ENCODE assay signal across 21 mouse cellular contexts in genomic region chr5:117966956-117967355, GRCm38 (mm10). TPM values are rescaled to one million over a fixed set of nuclear protein-coding genes. Genes with fewer than 3 reads are reported as not detected.
DNase-seq lines count a peak whose midpoint lies in the region; ATAC-seq and TF ChIP-seq lines count a peak whose summit lies in the region.
"Had no signal": no experiment of that assay in that cellular context is flagged by ENCODE, and none has a peak within 500 bp of the region (broad histone marks: within the 10 kb centered on the region; RNA-seq: fewer than 3 reads in every experiment).

No protein-coding gene starts in this region.

- H3K4me2 ChIP-seq in intestine, embryonic 15.5 days (replicated peaks) = no peak overlapping the region
- no peak overlapping the region for H3K4me2 ChIP-seq in intestine, postnatal 0 days (replicated peaks; ENCODE audit: low read depth)
- H3K4me2 ChIP-seq in lung, embryonic 15.5 days = no peak overlapping the region
- H3K4me2 ChIP-seq in kidney, embryonic 15.5 days = no peak overlapping the region
- no peak overlapping the region for H3K4me2 ChIP-seq in stomach, embryonic 16.5 days (ENCODE audit: low read depth, low read length)
- H3K4me2 ChIP-seq in heart, embryonic 11.5 days = no peak overlapping the region
- H3K4me2 ChIP-seq: embryonic facial prominence, embryonic 15.5 days; heart, embryonic 15.5 days; hindbrain, embryonic 14.5 days; limb, embryonic 15.5 days; liver, embryonic 15.5 days had no signal

- no peaks in the 10 kb centered on the region for H3K36me3 ChIP-seq in intestine, embryonic 15.5 days
- H3K36me3 ChIP-seq in intestine, postnatal 0 days (ENCODE audit: control insufficient read depth, insufficient read depth) = no peaks in the 10 kb centered on the region
- H3K36me3 ChIP-seq in lung, embryonic 15.5 days = no peaks in the 10 kb centered on the region
- H3K36me3 ChIP-seq in kidney, embryonic 15.5 days = no peaks in the 10 kb centered on the region
- no peaks in the 10 kb centered on the region for H3K36me3 ChIP-seq in stomach, embryonic 16.5 days (ENCODE audit: control insufficient read depth, insufficient read depth, low read length)
- H3K36me3 ChIP-seq in heart, embryonic 11.5 days (ENCODE audit: control insufficient read depth, insufficient read depth, low read length) = no peaks in the 10 kb centered on the region
- H3K36me3 ChIP-seq: embryonic facial prominence, embryonic 15.5 days; heart, embryonic 15.5 days; limb, embryonic 15.5 days; liver, embryonic 15.5 days had no signal

- intact Hi-C loops in left cerebral cortex, postnatal 10 days (cut with DNase I) = no loop called here

- no peak for TF ChIP-seq CTCF in intestine, postnatal 0 days (IDR thresholded peaks at IDR 0.05; ENCODE audit: low read depth)

- no peaks in the 10 kb centered on the region for H3K27me3 ChIP-seq in intestine, embryonic 15.5 days (replicated peaks)
- no peaks in the 10 kb centered on the region for H3K27me3 ChIP-seq in intestine, postnatal 0 days (replicated peaks; ENCODE audit: control insufficient read depth, insufficient read depth, low read length)
- peaks cover 6% of the 10 kb centered on the region; the same call in 1 of the 2 replicates for H3K27me3 ChIP-seq in lung, embryonic 15.5 days
- no peaks in the 10 kb centered on the region for H3K27me3 ChIP-seq in kidney, embryonic 15.5 days
- H3K27me3 ChIP-seq in stomach, embryonic 16.5 days (ENCODE audit: control insufficient read depth, insufficient read depth, low read length) = no peaks in the 10 kb centered on the region
- H3K27me3 ChIP-seq in heart, embryonic 11.5 days (ENCODE audit: control insufficient read depth, insufficient read depth, low read length) = 0 out of 2 replicates have a peak, but pooled peaks cover 2% of the 10 kb centered on the region
- H3K27me3 ChIP-seq: embryonic facial prominence, embryonic 15.5 days; heart, embryonic 15.5 days; limb, embryonic 15.5 days had no signal

- no peak for DNase-seq in lung, postnatal 14 days
- no peak for DNase-seq in left cerebral cortex, postnatal 10 days (ENCODE audit: extremely low spot score in 1 of 2, low spot score in 2 of 2)
- DNase-seq: adrenal gland, postnatal 14 days; cerebellum, adult 9-10 months; gastrocnemius, adult 2 months; heart, postnatal 36 days; left cerebral cortex, postnatal 4 days; midbrain, embryonic 14.5 days had no signal

- H3K9me3 ChIP-seq in intestine, embryonic 15.5 days = no peaks in the 10 kb centered on the region
- H3K9me3 ChIP-seq in intestine, postnatal 0 days (ENCODE audit: control insufficient read depth) = no peaks in the 10 kb centered on the region
- no peaks in the 10 kb centered on the region for H3K9me3 ChIP-seq in lung, embryonic 15.5 days
- no peaks in the 10 kb centered on the region for H3K9me3 ChIP-seq in kidney, embryonic 15.5 days (replicated peaks)
- H3K9me3 ChIP-seq in stomach, embryonic 16.5 days (replicated peaks; ENCODE audit: control insufficient read depth, low read length) = no peaks in the 10 kb centered on the region
- no peaks in the 10 kb centered on the region for H3K9me3 ChIP-seq in heart, embryonic 11.5 days (replicated peaks; ENCODE audit: control insufficient read depth, low read length)
- H3K9me3 ChIP-seq: embryonic facial prominence, embryonic 15.5 days; heart, embryonic 15.5 days; limb, embryonic 15.5 days; liver, embryonic 15.5 days had no signal

- no peak for ATAC-seq in intestine, embryonic 15.5 days
- ATAC-seq in intestine, postnatal 0 days = no peak
- no peak for ATAC-seq in lung, embryonic 15.5 days (ENCODE audit: borderline replicate concordance, extremely low read depth, low FRiP score, low TSS enrichment)
- ATAC-seq in kidney, embryonic 15.5 days (replicated peaks; ENCODE audit: low FRiP score) = no peak
- ATAC-seq in stomach, embryonic 16.5 days (ENCODE audit: insufficient read depth, low FRiP score) = no peak
- ATAC-seq in heart, embryonic 11.5 days (replicated peaks; ENCODE audit: insufficient number of reproducible peaks, low FRiP score, low TSS enrichment) = no peak
- ATAC-seq: forebrain, embryonic 14.5 days had no signal

- 70% methylated on average over 9 of the region's 9 CpGs for WGBS in intestine, embryonic 15.5 days
- 76% methylated on average over 9 of the region's 9 CpGs for WGBS in intestine, postnatal 0 days
- WGBS in lung, embryonic 15.5 days = 66% methylated on average over 9 of the region's 9 CpGs
- 38% methylated on average over 9 of the region's 9 CpGs for WGBS in kidney, embryonic 15.5 days
- WGBS in stomach, embryonic 16.5 days = 66% methylated on average over 9 of the region's 9 CpGs
- 70% methylated on average over 9 of the region's 9 CpGs for WGBS in heart, embryonic 11.5 days (ENCODE audit: insufficient replicate concordance)

- 0 out of 2 replicates have a peak, but pooled peaks cover 9% of the 10 kb centered on the region for H3K4me1 ChIP-seq in intestine, embryonic 15.5 days (replicated peaks)
- H3K4me1 ChIP-seq in intestine, postnatal 0 days (replicated peaks; ENCODE audit: control insufficient read depth, insufficient read depth, low read length) = no peaks in the 10 kb centered on the region
- peaks cover 22% of the 10 kb centered on the region for H3K4me1 ChIP-seq in lung, embryonic 15.5 days
- peaks cover 39% of the 10 kb centered on the region for H3K4me1 ChIP-seq in kidney, embryonic 15.5 days
- H3K4me1 ChIP-seq in stomach, embryonic 16.5 days (ENCODE audit: control insufficient read depth, insufficient read depth, low read length) = peaks cover 3% of the 10 kb centered on the region; the same call in 1 of the 2 replicates
- H3K4me1 ChIP-seq in heart, embryonic 11.5 days (ENCODE audit: control insufficient read depth, insufficient read depth, low read length) = peaks cover 14% of the 10 kb centered on the region
- H3K4me1 ChIP-seq: embryonic facial prominence, embryonic 15.5 days; limb, embryonic 15.5 days had no signal

- no peak overlapping the region for H3K4me3 ChIP-seq in intestine, embryonic 15.5 days (replicated peaks)
- no peak overlapping the region for H3K4me3 ChIP-seq in intestine, postnatal 0 days (ENCODE audit: low read depth, low read length)
- H3K4me3 ChIP-seq in lung, embryonic 15.5 days = no peak overlapping the region
- no peak overlapping the region for H3K4me3 ChIP-seq in kidney, embryonic 15.5 days (replicated peaks)
- no peak overlapping the region for H3K4me3 ChIP-seq in stomach, embryonic 16.5 days (replicated peaks; ENCODE audit: low read length)
- H3K4me3 ChIP-seq in heart, embryonic 11.5 days (ENCODE audit: low read depth, low read length) = no peak overlapping the region
- H3K4me3 ChIP-seq: embryonic facial prominence, embryonic 15.5 days; gastrocnemius, adult 2 months; heart, embryonic 15.5 days; limb, embryonic 15.5 days; liver, embryonic 15.5 days had no signal

- H3K27ac ChIP-seq in intestine, embryonic 15.5 days = peak overlapping the region; percentile 37; the same call in 1 of the 2 replicates
- H3K27ac ChIP-seq in intestine, postnatal 0 days (ENCODE audit: low read depth, low read length) = no peak overlapping the region
- 0 out of 2 replicates have a peak overlapping the region, but pooled peaks have one; percentile 13 for H3K27ac ChIP-seq in lung, embryonic 15.5 days
- peak overlapping the region; percentile 45; the same call in 1 of the 2 replicates for H3K27ac ChIP-seq in kidney, embryonic 15.5 days
- H3K27ac ChIP-seq in stomach, embryonic 16.5 days (ENCODE audit: low read length) = peak overlapping the region; percentile 51
- H3K27ac ChIP-seq in heart, embryonic 11.5 days (ENCODE audit: low read depth, low read length) = no peak overlapping the region
- H3K27ac ChIP-seq: embryonic facial prominence, embryonic 15.5 days; gastrocnemius, adult 2 months; heart, embryonic 15.5 days; hindbrain, embryonic 14.5 days; kidney, postnatal 0 days; limb, embryonic 15.5 days; liver, embryonic 15.5 days had no signal

- no peak overlapping the region for H3K9ac ChIP-seq in intestine, embryonic 15.5 days
- no peak overlapping the region for H3K9ac ChIP-seq in intestine, postnatal 0 days (ENCODE audit: low read depth, low read length)
- no peak overlapping the region for H3K9ac ChIP-seq in lung, embryonic 15.5 days
- H3K9ac ChIP-seq in kidney, embryonic 15.5 days = no peak overlapping the region
- H3K9ac ChIP-seq in stomach, embryonic 16.5 days (ENCODE audit: low read length) = no peak overlapping the region
- H3K9ac ChIP-seq in heart, embryonic 11.5 days (ENCODE audit: low read depth, low read length) = no peak overlapping the region
- H3K9ac ChIP-seq: embryonic facial prominence, embryonic 15.5 days; heart, embryonic 15.5 days; hindbrain, embryonic 14.5 days; limb, embryonic 15.5 days; liver, embryonic 15.5 days had no signal

RNA-seq across cellular contexts. Expression of gene Fbxo21, which starts 9.6 kb away (rescaled TPM):
- 56.1 and 56.7 TPM in 2 replicates for polyA plus RNA-seq in intestine, embryonic 15.5 days (2015; fragmentation: Nextera tagmentation; extraction: Ambion mirVana)
- 20.7 and 21.2 TPM in 2 replicates for polyA plus RNA-seq in intestine, postnatal 0 days (2015; fragmentation: Nextera tagmentation; extraction: Ambion mirVana)
- polyA plus RNA-seq in lung, embryonic 15.5 days (2015; fragmentation: Nextera tagmentation; extraction: Ambion mirVana) = 54.7 and 56.8 TPM in 2 replicates
- polyA plus RNA-seq in kidney, embryonic 15.5 days (2015; fragmentation: Nextera tagmentation; extraction: Ambion mirVana) = 75.7 and 78.9 TPM in 2 replicates
- 56.7 and 57.5 TPM in 2 replicates for polyA plus RNA-seq in stomach, embryonic 16.5 days (2015; fragmentation: Nextera tagmentation; extraction: Ambion mirVana)
- total RNA-seq in left cerebral cortex, postnatal 10 days (2021) = 100 to 1,000 TPM; 124 to 130 TPM
- polyA plus RNA-seq in heart, embryonic 11.5 days (2014; fragmentation: Nextera tagmentation; extraction: Ambion mirVana) = 46.2 and 52.8 TPM in 2 replicates

Comparison
In these comparisons a context has a peak if more than half of its experiments do, and no peak if none do; other contexts are left out.
1. H3K27ac ChIP-seq: peak in intestine, embryonic 15.5 days (single experiment), lung, embryonic 15.5 days (single experiment), kidney, embryonic 15.5 days (single experiment) and stomach, embryonic 16.5 days (single experiment); none in intestine, postnatal 0 days (single experiment) and heart, embryonic 11.5 days (single experiment).